Mouse (Mus musculus): Measurements from ENCODE around the gene Pcsk5. TPM values are rescaled to one million over a fixed set of nuclear protein-coding genes. Genes with fewer than 3 reads are reported as not detected.

Gene Pcsk5
- 114 TPM for polyA plus RNA-seq (2014; fragmentation: Illumina TruSeq; extraction: RNeasy Lipid Tissue Mini Kit (QIAGEN cat#74804); ENCODE audit: low read depth, low replicate concordance)

GRCm38 (mm10) chr19:17837471-17837859 is at the start of gene Pcsk5:
TSS of gene Pcsk5 (minus strand) at chr19:17837632.

GRCm38 (mm10) chr19:17393841-17394591 is 443.4 kb downstream of the Pcsk5 start, which contains the start of gene Rfk:
TSS of gene Rfk (plus strand) at chr19:17394043.

